Mouse (Mus musculus) ES-Bruce4 (cell line): ENCODE data around the gene Cdh6. TPM values are rescaled to one million over a fixed set of nuclear protein-coding genes. Genes with fewer than 3 reads are reported as not detected.

Experiments
- H3K27ac ChIP-seq: 2 replicates; pipeline ENCODE4 v1.5.1; 2012; ENCODE audit warnings: low read length, inconsistent platforms; ENCODE audit not compliant: insufficient read depth
- H3K27me3 ChIP-seq: 2 replicates; pipeline ENCODE4 v1.6.1; 2012; ENCODE audit warnings: mild to moderate bottlenecking, low read length, inconsistent platforms; ENCODE audit not compliant: control insufficient read depth, poor library complexity, insufficient read depth, severe bottlenecking
- H3K36me3 ChIP-seq: 2 replicates; pipeline ENCODE4 v1.6.1; 2012; ENCODE audit warnings: inconsistent platforms, mild to moderate bottlenecking, low read length, moderate library complexity; ENCODE audit not compliant: control insufficient read depth, poor library complexity, insufficient read depth, severe bottlenecking
- H3K4me1 ChIP-seq: one replicate; pipeline ENCODE4 v1.8.1; 2011; ENCODE audit warnings: low read length; ENCODE audit not compliant: control insufficient read depth, insufficient read depth
- H3K4me3 ChIP-seq: 2 replicates; pipeline ENCODE4 v1.5.1; 2011; ENCODE audit warnings: low read depth, mild to moderate bottlenecking, low read length
- H3K9ac ChIP-seq: 2 replicates; pipeline ENCODE4 v1.6.1; 2012; ENCODE audit warnings: low read depth, mild to moderate bottlenecking, inconsistent platforms; ENCODE audit not compliant: poor library complexity, severe bottlenecking
- H3K9me3 ChIP-seq: replicated peaks from 2 replicates; pipeline ENCODE4 v1.6.1; 2012; ENCODE audit warnings: mild to moderate bottlenecking, low read length, inconsistent platforms; ENCODE audit not compliant: control insufficient read depth, poor library complexity, insufficient read depth, severe bottlenecking
- CTCF ChIP-seq: IDR thresholded peaks from one replicate; pipeline ENCODE4 v1.8.1; 2011; ENCODE audit warnings: low read depth, low read length
- EP300 ChIP-seq: IDR thresholded peaks from 2 replicates; pipeline ENCODE4 v1.6.1; 2011; ENCODE audit warnings: low read depth, low read length; ENCODE audit not compliant: insufficient read depth
- POLR2A ChIP-seq: IDR thresholded peaks from one replicate; pipeline ENCODE4 v1.8.1; 2011; ENCODE audit warnings: low read length; ENCODE audit not compliant: insufficient read depth
- polyA plus RNA-seq: library from polyadenylated mRNA; stranded (reverse); fragments of >200 nt; gene quantifications from 2 replicates; pipeline ENCODE4 v1.2.4, GENCODE M21; 2011; ENCODE audit warnings: low read depth; ENCODE audit not compliant: missing spikeins, insufficient read depth, insufficient read length

Cdh6 gene
- polyA plus RNA-seq, 1 experiment, result 0.12 TPM

DNA sequence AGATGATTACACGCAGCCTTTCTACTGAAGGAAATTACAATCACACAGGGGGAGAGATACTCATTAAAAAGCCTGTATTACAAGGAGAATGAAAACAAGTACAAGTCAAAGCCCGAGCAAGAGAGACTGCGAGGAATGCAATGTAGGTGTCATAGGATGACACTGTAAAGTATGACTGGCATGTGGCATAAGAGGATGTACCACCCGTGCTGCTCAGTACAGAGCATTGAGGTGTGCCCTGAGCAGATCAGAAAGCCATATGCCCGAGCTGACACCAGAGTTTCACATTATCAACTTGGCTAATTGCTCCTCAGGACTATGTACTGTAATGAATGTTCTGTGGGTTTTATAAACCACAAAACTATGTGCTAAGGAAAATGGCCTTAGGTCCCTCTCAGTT, 115.7 kb downstream of the Cdh6 start:
- Histone ChIP-seq H3K27ac (no peak overlapping the region), H3K9ac (no peak overlapping the region), H3K36me3 (no peaks in the 10 kb centered on the region), H3K4me1 (no peaks in the 10 kb centered on the region), H3K9me3 (no peaks in the 10 kb centered on the region), H3K27me3 (no peaks in the 10 kb centered on the region), H3K4me3 (no peak overlapping the region)
- no peak for TF ChIP-seq CTCF
- no peak for TF ChIP-seq EP300
- no peak for TF ChIP-seq POLR2A

DNA sequence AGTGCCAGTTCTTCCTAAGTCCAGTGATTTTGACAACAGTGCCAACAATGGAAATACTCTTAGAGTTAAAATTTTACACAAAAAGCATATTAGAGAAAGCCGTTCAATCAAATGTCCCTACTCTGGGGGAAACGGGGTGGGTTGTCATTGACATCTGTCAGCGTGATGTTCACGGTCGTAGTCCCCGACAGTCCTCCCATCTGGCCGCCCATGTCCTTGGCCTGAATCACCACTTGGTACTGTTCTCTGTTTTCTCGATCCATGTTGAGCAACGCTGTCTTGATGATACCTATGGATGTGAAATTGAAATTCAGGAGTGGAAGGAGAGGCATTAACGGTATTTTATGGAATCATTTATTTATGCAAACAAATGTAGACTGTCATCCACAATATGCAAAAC, 116.2 kb downstream of the Cdh6 start:
- Histone ChIP-seq H3K27me3 (no peaks in the 10 kb centered on the region), H3K36me3 (no peaks in the 10 kb centered on the region)

DNA sequence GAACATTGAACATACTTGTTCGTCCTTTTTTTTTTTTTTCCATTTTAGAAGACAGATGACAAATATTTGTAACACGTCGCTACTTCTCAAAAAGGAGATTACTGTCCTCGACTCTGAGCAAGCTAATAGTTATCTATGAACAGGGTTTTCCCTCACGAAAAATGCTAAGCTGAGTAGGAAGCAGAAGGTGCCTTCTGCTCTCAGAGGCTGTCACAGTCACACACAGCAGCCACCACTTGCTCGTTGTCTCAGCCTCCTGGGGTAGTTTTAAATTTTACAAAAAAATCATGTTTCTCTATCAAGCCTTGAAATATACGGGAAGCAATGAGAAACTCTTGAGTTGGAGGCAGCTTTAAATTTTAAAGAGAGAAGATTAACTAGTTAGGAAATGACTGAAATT, 125.6 kb downstream of the Cdh6 start:
- Histone ChIP-seq H3K36me3 (no peaks in the 10 kb centered on the region), H3K27ac (no peak overlapping the region), H3K4me1 (no peaks in the 10 kb centered on the region), H3K9ac (no peak overlapping the region), H3K27me3 (no peaks in the 10 kb centered on the region), H3K4me3 (no peak overlapping the region), H3K9me3 (no peaks in the 10 kb centered on the region)
- TF ChIP-seq CTCF (no peak), EP300 (no peak), POLR2A (no peak)

More for the DNA sequence above, 116.2 kb downstream of the Cdh6 start:
- H3K4me3 ChIP-seq, result no peak overlapping the region
- no peaks in the 10 kb centered on the region for H3K9me3 ChIP-seq
- no peaks in the 10 kb centered on the region for H3K4me1 ChIP-seq
- no peak overlapping the region for H3K27ac ChIP-seq
- TF ChIP-seq CTCF (no peak), EP300 (no peak), POLR2A (no peak)
- H3K9ac ChIP-seq, result no peak overlapping the region

DNA sequence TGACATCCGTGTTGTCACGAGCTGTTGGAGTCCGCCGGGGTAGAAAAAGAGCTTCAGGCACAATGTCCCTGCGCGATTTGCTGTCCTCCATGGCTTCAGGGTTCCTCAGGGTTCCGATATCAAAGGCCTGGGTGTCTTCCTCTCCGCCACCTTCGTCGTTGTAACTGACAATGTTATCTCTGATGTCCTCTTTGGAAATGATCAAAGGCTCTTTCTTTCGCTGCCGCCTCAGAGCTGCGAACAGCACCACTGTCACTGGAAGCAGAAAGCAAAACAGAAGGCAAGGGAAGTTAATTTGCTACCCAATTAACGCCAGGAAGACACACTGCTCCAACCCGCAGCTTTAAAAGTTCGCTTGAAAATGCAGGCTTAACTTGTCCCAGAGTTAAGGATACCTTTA, 139.0 kb downstream of the Cdh6 start:
- H3K36me3 ChIP-seq, result no peaks in the 10 kb centered on the region
- no peak overlapping the region for H3K9ac ChIP-seq
- no peaks in the 10 kb centered on the region for H3K4me1 ChIP-seq
- H3K4me3 ChIP-seq, result no peak overlapping the region
- H3K9me3 ChIP-seq, result no peaks in the 10 kb centered on the region
- TF ChIP-seq CTCF (no peak), EP300 (no peak), POLR2A (no peak)
- H3K27me3 ChIP-seq, result no peaks in the 10 kb centered on the region
- no peak overlapping the region for H3K27ac ChIP-seq

DNA sequence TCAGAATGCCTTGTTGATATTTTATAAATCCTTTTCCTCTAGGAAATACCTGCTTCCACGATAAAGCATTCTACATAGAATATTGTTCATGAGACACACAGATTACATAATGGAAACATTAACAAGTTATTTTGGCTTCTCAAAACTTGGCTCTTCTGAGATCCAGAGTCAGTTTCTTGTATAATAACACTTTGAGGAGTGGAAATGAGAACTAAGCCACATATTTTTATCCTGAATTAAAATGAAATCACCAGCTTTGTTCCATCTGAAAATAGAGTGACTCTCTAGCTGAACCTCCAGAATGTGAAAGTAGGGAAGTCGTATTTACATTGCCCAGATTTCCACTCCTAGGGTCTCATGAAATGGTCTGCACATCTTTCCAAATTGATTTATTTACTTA, 142.8 kb downstream of the Cdh6 start:
- Histone ChIP-seq H3K27ac (no peak overlapping the region), H3K4me1 (no peaks in the 10 kb centered on the region), H3K9ac (no peak overlapping the region), H3K9me3 (no peaks in the 10 kb centered on the region), H3K4me3 (no peak overlapping the region), H3K36me3 (no peaks in the 10 kb centered on the region), H3K27me3 (no peaks in the 10 kb centered on the region)
- TF ChIP-seq EP300 (no peak), POLR2A (no peak), CTCF (no peak)

DNA sequence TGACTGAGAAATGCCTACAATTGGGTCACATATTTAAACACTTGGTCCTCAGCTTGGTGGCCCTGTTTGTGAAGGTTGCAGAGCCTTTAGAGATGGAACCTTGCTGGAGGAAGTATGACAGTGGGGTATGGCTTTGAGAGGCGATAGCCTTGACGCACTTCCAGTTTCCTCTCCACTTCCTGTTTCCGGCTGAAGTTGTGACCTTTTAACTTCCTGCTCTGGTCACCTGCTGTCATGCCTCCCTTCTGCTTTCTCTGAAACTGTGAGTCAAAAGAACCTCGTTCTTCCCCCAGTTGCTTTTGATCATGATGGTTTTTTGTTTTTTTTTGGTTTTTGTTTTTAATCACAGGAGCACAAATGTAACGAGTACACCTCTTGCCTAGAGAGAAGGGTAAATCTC, 146.0 kb downstream of the Cdh6 start:
- no peaks in the 10 kb centered on the region for H3K36me3 ChIP-seq
- no peaks in the 10 kb centered on the region for H3K27me3 ChIP-seq
- TF ChIP-seq POLR2A, result no peak
- TF ChIP-seq CTCF, result no peak
- no peak for TF ChIP-seq EP300
- no peak overlapping the region for H3K4me3 ChIP-seq
- H3K9ac ChIP-seq, result no peak overlapping the region
- H3K9me3 ChIP-seq, result no peaks in the 10 kb centered on the region
- no peak overlapping the region for H3K27ac ChIP-seq
- H3K4me1 ChIP-seq, result no peaks in the 10 kb centered on the region

DNA sequence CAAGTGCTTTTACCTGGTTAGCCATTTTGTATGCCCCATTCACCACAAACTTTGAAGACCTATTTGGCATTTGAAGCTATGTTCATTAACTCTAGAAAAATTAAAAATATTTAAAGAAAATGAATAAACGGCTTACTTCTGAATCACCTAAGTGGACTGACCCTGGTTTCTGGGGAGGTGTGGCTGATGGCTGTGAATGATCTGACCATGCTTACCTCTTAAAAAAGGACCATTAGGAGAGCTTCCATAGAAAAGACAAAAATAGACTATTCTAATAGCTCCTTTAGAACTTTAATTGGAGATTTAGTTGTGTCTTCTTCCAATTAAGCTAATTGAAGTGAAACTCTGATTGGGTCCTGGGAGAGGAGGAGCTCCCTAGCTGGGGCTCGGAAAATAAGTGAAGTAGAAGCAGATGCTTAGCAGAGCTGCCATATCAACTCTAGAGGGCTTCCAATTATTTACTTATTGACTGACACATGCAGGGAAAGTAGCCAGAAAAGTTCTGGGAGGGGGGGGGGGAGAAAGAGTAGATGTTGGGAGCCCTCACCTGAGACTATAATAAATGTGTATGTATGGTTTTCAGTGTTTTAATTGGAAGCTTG, 156.6 kb downstream of the Cdh6 start:
- Histone ChIP-seq H3K36me3 (no peaks in the 10 kb centered on the region), H3K4me3 (no peak overlapping the region), H3K27me3 (no peaks in the 10 kb centered on the region), H3K9me3 (peaks cover 2% of the 10 kb centered on the region; the same call in 1 of the 2 replicates), H3K9ac (no peak overlapping the region), H3K4me1 (no peaks in the 10 kb centered on the region), H3K27ac (no peak overlapping the region)
- no peak for TF ChIP-seq CTCF
- no peak for TF ChIP-seq POLR2A
- no peak for TF ChIP-seq EP300
